Mouse (Mus musculus) small intestine, adult 2 months (tissue): ENCODE results near the gene Wdr77.

ENCODE experiments used
- CTCF ChIP-seq: fragments of 200-500 bp; IDR thresholded peaks from 2 replicates; pipeline ENCODE4 v1.5.1; 2012; ENCODE audit warnings: low read depth, mild to moderate bottlenecking, control low read depth, inconsistent platforms, low read length, moderate library complexity, mixed read lengths; ENCODE audit not compliant: insufficient replicate concordance, insufficient read length; ENCODE audit errors: extremely low read depth
- POLR2A ChIP-seq: fragments of 200-500 bp; IDR thresholded peaks from 2 replicates; pipeline ENCODE4 v1.6.1; 2012; ENCODE audit warnings: low read depth, mild to moderate bottlenecking, control low read depth, inconsistent platforms, low read length, moderate library complexity

GRCm38 (mm10) chr3:105971831-105972446 is 12.8 kb downstream of the Wdr77 start:
- TF ChIP-seq CTCF (no peak), POLR2A (no peak)
